Mouse (Mus musculus) ES-E14 (cell line): Measurements from ENCODE around the gene Zdhhc14.

Source experiments
- CHD2 ChIP-seq: IDR thresholded peaks from 2 replicates; pipeline ENCODE4 v1.6.1; 2014; ENCODE audit warnings: mild to moderate bottlenecking, low read depth, low read length, inconsistent platforms
- MAFK ChIP-seq: IDR thresholded peaks from 2 replicates; pipeline ENCODE4 v1.6.1; 2014; ENCODE audit warnings: mild to moderate bottlenecking, low read depth, low read length, inconsistent platforms; ENCODE audit not compliant: insufficient read depth
- ZNF384 ChIP-seq: IDR thresholded peaks from 2 replicates; pipeline ENCODE4 v1.6.1; 2012; ENCODE audit warnings: low read depth, low read length, inconsistent platforms

DNA sequence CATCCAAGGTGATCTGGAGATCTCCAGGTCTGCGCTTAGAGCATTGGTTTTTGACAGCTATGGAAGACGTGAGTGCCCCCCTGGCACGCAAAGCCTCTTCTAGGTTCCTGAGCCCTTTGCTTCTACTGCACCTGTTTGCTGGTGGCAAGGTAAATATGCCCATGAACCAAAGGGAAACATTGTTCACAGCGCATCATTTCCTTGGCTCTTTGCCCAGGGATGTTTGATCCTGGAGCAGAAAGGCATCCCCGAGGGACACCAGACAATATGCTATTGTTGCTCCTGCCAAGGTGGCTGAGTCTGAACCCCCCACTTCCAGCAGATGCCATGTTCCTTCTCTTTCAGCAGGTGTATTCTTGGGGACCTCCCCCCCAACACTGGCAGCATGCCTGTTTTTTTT, 61.2 kb downstream of the Zdhhc14 start:
- no peak for TF ChIP-seq ZNF384
- no peak for TF ChIP-seq CHD2
- no peak for TF ChIP-seq MAFK
